Mouse (Mus musculus) frontal cortex, adult (tissue): ENCODE measurements around the gene 2610044O15Rik8.

ENCODE experiments used
- ATAC-seq: cut with Nextera tagmentation; 2 replicates; pipeline ENCODE4 v1.9.2; 2017; ENCODE audit warnings: mild to moderate bottlenecking, moderate library complexity, mixed read lengths; ENCODE audit not compliant: low TSS enrichment

2610044O15Rik8 gene

GRCm38 (mm10) chr8:129234027-129234733 lies at the start of gene 2610044O15Rik8:
TSS of gene 2610044O15Rik8 (minus strand) at chr8:129234406.
- ATAC-seq = peak; percentile 100

GRCm38 (mm10) chr8:129265918-129266317 lies 31.7 kb upstream of the 2610044O15Rik8 start:
- no peak for ATAC-seq

GRCm38 (mm10) chr8:129264296-129264695 lies 30.1 kb upstream of the 2610044O15Rik8 start:
- ATAC-seq = no peak

GRCm38 (mm10) chr8:129263211-129263927 lies 29.2 kb upstream of the 2610044O15Rik8 start:
- peak; percentile 100 for ATAC-seq

DNA sequence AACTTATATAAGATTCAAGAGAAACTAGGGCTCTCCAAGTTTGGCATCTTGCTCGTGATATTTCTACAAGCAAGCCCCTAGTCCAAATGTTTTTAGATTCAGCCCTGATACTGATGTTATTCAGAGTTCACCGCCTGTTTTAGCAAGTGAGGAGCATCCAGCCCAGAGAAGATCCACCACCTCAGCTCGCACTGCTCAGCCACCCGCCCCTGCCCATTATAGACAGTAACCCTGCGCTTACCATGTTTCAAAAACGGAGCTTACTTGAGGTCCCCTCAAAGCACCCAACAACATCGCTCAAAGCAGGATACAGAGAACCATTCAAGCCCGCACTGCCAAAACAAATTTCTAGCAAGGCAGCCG lies 561 bp downstream of the 2610044O15Rik8 start:
- ATAC-seq = no peak
